Mouse (Mus musculus) urinary bladder, postnatal 4 days (tissue): ENCODE measurements around the gene Ifitm3.
A peak's percentile ranks its signal among the peaks of the same experiment; 100 is the strongest.
"Not testable (repeated sequence)": the region's sequence is repeated elsewhere in the genome, so short reads cannot be mapped to it uniquely, and the experiment has no call there.

ENCODE experiments used
- DNase-seq, 2 experiments: peaks; one replicate each; pipeline ENCODE4 v3.0.0; 2021 to 2022; ENCODE audit warnings: low spot score in 2 of 2

Ifitm3 gene

GRCm38 (mm10) chr7:141000881-141001708 is 9.5 kb downstream of the Ifitm3 start:
- DNase-seq: no peak

- no peak for DNase-seq
Observed at GRCm38 (mm10) chr7:140998853-140999700, 11.5 kb downstream of the Ifitm3 start.

- DNase-seq: no peak
Observed at GRCm38 (mm10) chr7:140997817-140998216, 12.8 kb downstream of the Ifitm3 start.

GRCm38 (mm10) chr7:140991117-140991689 is 19.4 kb downstream of the Ifitm3 start:
- DNase-seq: no peak

- no peak for DNase-seq
Observed at GRCm38 (mm10) chr7:140990622-140991021, 19.9 kb downstream of the Ifitm3 start.

- no peak for DNase-seq
Observed at GRCm38 (mm10) chr7:140990185-140990584, 20.4 kb downstream of the Ifitm3 start.

- DNase-seq: no peak
Observed at GRCm38 (mm10) chr7:140989022-140989421, 21.5 kb downstream of the Ifitm3 start.

- DNase-seq: no peak
Observed at GRCm38 (mm10) chr7:140987182-140988138, 23.1 kb downstream of the Ifitm3 start.

GRCm38 (mm10) chr7:140982971-140983370 is 27.6 kb downstream of the Ifitm3 start:
- DNase-seq: no peak

GRCm38 (mm10) chr7:140981704-140982103 is 28.9 kb downstream of the Ifitm3 start:
- no peak for DNase-seq

GRCm38 (mm10) chr7:140976720-140977119 is 33.9 kb downstream of the Ifitm3 start:
- not testable (repeated sequence) for DNase-seq

- DNase-seq: no peak
Observed at GRCm38 (mm10) chr7:140975465-140975864, 35.1 kb downstream of the Ifitm3 start.

- no peak for DNase-seq
Observed at GRCm38 (mm10) chr7:140974940-140975339, 35.6 kb downstream of the Ifitm3 start.

- no peak for DNase-seq
Observed at GRCm38 (mm10) chr7:140973396-140974165, 37.0 kb downstream of the Ifitm3 start.

GRCm38 (mm10) chr7:140971479-140972171 is 38.9 kb downstream of the Ifitm3 start:
- no peak for DNase-seq

- no peak for DNase-seq
Observed at GRCm38 (mm10) chr7:140970931-140971330, 39.6 kb downstream of the Ifitm3 start.

- not testable (repeated sequence) for DNase-seq
Observed at GRCm38 (mm10) chr7:140968710-140969109, 41.9 kb downstream of the Ifitm3 start.

GRCm38 (mm10) chr7:140967862-140968591 is 42.5 kb downstream of the Ifitm3 start:
- DNase-seq: peak in 1 of 2 experiments; percentile 60

GRCm38 (mm10) chr7:140966921-140967320 is 43.6 kb downstream of the Ifitm3 start, which contains the start of gene Ifitm1:
Gene Ifitm1 (plus strand): TSS chr7:140967221.
- DNase-seq: peak in 1 of 2 experiments; percentile 26
